Mouse (Mus musculus): ENCODE data around the gene Parp6. TPM values are rescaled to one million over a fixed set of nuclear protein-coding genes. Genes with fewer than 3 reads are reported as not detected.

Gene Parp6
- total RNA-seq, 2 experiments from 2014 or later = 22.2 to 24.0 TPM

DNA sequence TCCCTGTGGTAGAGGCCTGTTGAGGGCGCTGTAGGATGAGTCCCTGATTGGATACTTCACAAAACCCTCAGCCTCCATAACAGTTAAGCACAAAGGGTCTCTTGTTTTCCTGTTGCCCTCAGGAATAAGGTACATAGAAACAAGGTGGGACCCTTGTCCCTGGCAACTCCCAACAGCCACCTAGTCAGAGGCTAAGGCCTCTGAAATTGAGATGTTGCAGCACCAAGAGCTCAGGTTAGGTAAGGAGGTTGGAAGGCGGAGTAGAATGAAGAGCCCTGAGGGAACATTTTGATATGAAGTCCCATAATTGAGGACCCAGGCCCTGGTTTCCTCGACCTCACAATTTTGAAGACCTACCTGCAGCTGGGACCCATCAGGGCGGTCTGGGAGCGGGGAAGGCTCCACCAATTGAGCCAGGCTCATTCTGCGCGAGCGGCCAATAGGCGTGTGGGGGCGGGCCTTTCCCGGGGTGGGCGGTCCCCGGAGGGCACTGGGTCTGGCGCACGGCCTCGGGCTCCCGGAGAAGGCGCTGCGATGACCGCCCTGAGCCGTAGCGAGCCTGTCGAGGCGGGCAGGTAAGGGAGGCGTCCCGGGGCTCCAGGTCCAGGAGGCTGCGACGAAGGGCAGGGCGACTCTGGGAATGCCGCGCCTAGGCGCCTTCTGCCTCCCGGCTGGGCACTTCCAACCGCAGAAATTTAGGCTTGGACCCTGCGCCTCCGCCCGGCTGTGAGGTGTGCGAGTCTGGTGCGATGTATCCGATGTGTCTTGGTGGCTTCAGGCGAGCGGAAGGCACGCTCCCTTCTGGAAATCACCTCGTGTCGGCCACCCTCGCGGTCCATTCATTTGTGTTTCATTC, 62.8 kb downstream of the Parp6 start, which contains the start of gene Gramd2:
Gene Gramd2 (plus strand): TSS at position 467 of the 856 bp plus-strand sequence.
- peak; percentile 62 to 80 for DNase-seq (ENCODE audit: low spot score in 2 of 2)

DNA sequence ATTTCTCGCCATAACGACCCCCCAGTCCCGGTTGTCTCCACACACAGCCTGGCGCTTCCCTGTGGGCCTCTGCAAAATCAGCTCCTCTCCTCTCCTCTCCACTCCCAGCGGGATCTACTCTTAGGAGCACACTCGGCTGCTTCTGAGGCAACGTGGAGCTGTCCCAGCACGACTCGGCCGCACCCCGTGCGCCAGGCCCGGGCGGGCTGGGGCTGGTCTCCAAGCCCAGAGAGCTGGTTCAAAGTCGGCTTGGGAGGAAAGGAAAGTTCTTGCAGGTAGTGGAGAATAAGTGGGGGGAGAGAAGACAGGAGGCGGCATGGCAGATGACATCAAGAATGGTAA, 63.4 kb downstream of the Parp6 start:
- DNase-seq (ENCODE audit: low spot score in 2 of 2) = no peak

DNA sequence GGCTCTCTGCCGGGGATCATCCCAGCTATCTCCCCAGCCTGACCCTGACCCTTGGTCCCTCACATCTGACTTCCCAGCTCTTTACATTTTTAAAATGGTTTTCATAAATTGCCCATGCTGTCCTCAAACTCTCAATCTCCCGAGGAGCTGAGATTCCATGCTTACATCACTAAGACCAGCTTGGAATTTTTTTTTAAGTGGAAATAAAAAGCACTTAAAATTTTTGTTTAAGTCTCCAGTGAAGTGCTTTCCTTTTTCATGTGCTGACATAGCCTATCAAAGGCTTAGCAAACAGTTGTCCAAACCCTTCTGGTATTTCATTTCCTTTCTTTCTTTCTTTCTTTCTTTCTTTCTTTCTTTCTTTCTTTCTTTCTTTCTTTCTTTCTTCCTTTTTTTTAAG, 66.9 kb downstream of the Parp6 start:
- no peak for DNase-seq (ENCODE audit: low spot score in 2 of 2)

- no peak for DNase-seq (ENCODE audit: low spot score in 2 of 2)
Observed at GRCm38 (mm10) chr9:59687416-59688046, 70.4 kb downstream of the Parp6 start.

DNA sequence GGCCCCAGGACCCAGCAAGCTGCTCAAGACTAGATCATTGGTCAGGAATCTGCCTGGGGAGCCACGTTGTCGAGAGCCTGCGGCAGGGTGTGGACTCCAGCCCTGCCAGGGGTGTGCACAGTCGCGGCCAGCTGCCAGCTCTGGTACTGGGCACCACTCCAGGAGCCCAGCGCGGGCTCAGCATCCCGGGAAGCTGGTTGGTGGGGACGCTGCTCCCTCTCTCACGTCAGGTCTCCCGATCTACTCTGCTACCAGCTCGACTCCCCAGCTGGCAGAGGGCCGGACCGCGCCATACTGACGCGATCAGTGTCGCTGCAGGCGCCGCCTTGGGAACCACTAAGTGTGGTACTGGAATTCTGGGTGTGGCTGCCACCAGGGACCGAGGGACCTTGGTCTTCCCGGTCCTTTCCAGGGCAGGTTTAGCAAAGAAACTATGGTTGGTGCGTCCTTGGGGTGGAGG, 74.6 kb downstream of the Parp6 start:
- peak; percentile 83 to 86 for DNase-seq (ENCODE audit: low spot score in 2 of 2)

- DNase-seq (ENCODE audit: low spot score in 2 of 2) = peak; percentile 36 to 66
Observed at GRCm38 (mm10) chr9:59692145-59692544, 75.1 kb downstream of the Parp6 start.

- no peak for DNase-seq (ENCODE audit: low spot score in 2 of 2)
Observed at GRCm38 (mm10) chr9:59694571-59695450, 77.7 kb downstream of the Parp6 start.

DNA sequence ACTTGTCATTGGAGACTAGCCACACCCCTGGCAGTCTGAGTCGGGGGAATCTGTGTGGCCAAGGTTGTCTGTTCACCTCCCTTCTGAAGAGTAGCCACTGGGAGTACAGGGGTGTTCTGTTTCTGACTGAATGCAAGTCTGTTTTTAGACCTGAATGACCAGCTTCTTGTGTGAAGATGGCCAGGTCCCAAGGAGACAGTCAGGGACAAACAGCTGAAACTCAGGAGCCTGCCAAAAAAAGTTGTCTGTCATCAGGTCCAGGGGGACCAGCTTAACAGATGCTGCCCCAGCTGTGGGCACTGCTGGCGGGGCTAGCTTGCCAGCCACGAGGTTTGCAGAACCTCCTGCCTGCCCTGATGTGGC, 78.3 kb downstream of the Parp6 start:
- DNase-seq (ENCODE audit: low spot score in 2 of 2) = no peak

DNA sequence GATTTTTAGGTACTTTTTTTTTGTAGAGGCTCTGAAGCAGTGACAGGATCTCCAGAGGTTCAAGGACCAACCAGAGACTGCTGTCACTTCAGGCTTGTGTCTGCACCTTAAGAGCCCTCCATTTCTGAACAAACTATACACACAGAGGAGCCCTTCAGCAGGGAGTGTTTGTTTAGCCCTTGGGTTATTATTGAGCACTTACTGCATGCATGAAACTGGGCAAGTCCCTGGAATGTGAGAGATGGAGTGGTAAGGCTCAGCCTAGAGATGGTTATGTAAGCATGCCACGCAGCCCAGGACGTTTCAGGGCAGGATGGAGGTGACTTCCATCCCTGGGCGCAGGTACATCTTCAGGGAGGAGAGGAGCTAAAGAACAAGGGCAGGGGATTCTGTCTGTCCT, 79.3 kb downstream of the Parp6 start:
- no peak for DNase-seq (ENCODE audit: low spot score in 2 of 2)

Other genes starting within 250 kb of the Parp6 start
- 100 to 1,000 TPM in 1 of 2 experiments, 10 to 100 TPM in 1; 92.5 to 101 TPM for gene Arih1, start 130.7 kb upstream of the Parp6 start, total RNA-seq (2021)
- 10 to 100 TPM; 30.0 to 35.1 TPM for gene Hexa, start 77.7 kb upstream of the Parp6 start, total RNA-seq (2021)
- gene Tmem202, start 77.4 kb upstream of the Parp6 start, total RNA-seq (2021) = under 1 TPM; 0.42 to 0.65 TPM
- under 1 TPM in 1 of 2 experiments, not detected in 1; 0.15 TPM for gene Celf6, start 39.4 kb upstream of the Parp6 start, total RNA-seq (2021)
- 1,000 to 10,000 TPM; 1,566 to 1,695 TPM for gene Pkm, start 39.1 kb downstream of the Parp6 start, total RNA-seq (2021)
- under 1 TPM; 0.54 to 0.60 TPM for gene Gramd2, start 62.9 kb downstream of the Parp6 start, total RNA-seq (2021)
- gene Senp8, start 133.4 kb downstream of the Parp6 start, total RNA-seq (2021) = 1 to 10 TPM; 8.9 to 9.1 TPM
- gene Myo9a, start 133.6 kb downstream of the Parp6 start, total RNA-seq (2021) = 10 to 100 TPM; 28.7 to 30.9 TPM